Mouse (Mus musculus): Measurements from ENCODE around the gene Dok7. TPM values are rescaled to one million over a fixed set of nuclear protein-coding genes. Genes with fewer than 3 reads are reported as not detected.
A peak's percentile ranks its signal among the peaks of the same experiment; 100 is the strongest.

Dok7 gene
- total and polyA plus RNA-seq, 2 experiments from 2014 or later: 11.6 to 26.9 TPM

- DNase-seq (ENCODE audit: low spot score): no peak
- H3K4me3 ChIP-seq (ENCODE audit: low read length): no peak overlapping the region
- H3K36me3 ChIP-seq (ENCODE audit: insufficient read depth, low read length): no peaks in the 10 kb centered on the region
- H3K27me3 ChIP-seq (ENCODE audit: insufficient read depth, low read length): no peaks in the 10 kb centered on the region
- 76% methylated on average over 7 of the region's 7 CpGs for WGBS
- no peaks in the 10 kb centered on the region for H3K4me1 ChIP-seq (ENCODE audit: insufficient read depth, low read length)
- H3K9me3 ChIP-seq (ENCODE audit: low read length): no peaks in the 10 kb centered on the region
- peak; percentile 46; the same call in 1 of the 2 replicates for ATAC-seq
- peak overlapping the region; percentile 45; the same call in 1 of the 2 replicates for H3K27ac ChIP-seq
- H3K9ac ChIP-seq (replicated peaks; ENCODE audit: low read length): no peak overlapping the region
- no peak overlapping the region for H3K4me2 ChIP-seq (ENCODE audit: low read depth, low read length)
- TF ChIP-seq CTCF (IDR thresholded peaks at IDR 0.05; ENCODE audit: low read depth): no peak
These were observed 73.2 kb downstream of the Dok7 start for GRCm38 (mm10) chr5:35129767-35130191.

- Histone ChIP-seq H3K4me3 (ENCODE audit: low read length) (no peak overlapping the region), H3K4me1 (ENCODE audit: insufficient read depth, low read length) (no peaks in the 10 kb centered on the region), H3K27ac (no peak overlapping the region; the same call in 1 of the 2 replicates), H3K9me3 (ENCODE audit: low read length) (no peaks in the 10 kb centered on the region), H3K36me3 (ENCODE audit: insufficient read depth, low read length) (no peaks in the 10 kb centered on the region), H3K27me3 (ENCODE audit: insufficient read depth, low read length) (no peaks in the 10 kb centered on the region), H3K4me2 (ENCODE audit: low read depth, low read length) (no peak overlapping the region), H3K9ac (replicated peaks; ENCODE audit: low read length) (no peak overlapping the region)
- 19% methylated on average over 1 of the region's 1 CpGs for WGBS
- peak; percentile 34; the same call in 1 of the 2 replicates for TF ChIP-seq CTCF (IDR thresholded peaks at IDR 0.05; ENCODE audit: low read depth)
- peak; percentile 7; the same call in 1 of the 2 replicates for ATAC-seq
- no peak for DNase-seq (ENCODE audit: low spot score)
These were observed 74.7 kb downstream of the Dok7 start for GRCm38 (mm10) chr5:35131237-35131636.

- Histone ChIP-seq H3K36me3 (ENCODE audit: insufficient read depth, low read length) (no peaks in the 10 kb centered on the region), H3K27ac (no peak overlapping the region; the same call in 1 of the 2 replicates), H3K27me3 (ENCODE audit: insufficient read depth, low read length) (no peaks in the 10 kb centered on the region), H3K4me1 (ENCODE audit: insufficient read depth, low read length) (no peaks in the 10 kb centered on the region), H3K9ac (replicated peaks; ENCODE audit: low read length) (no peak overlapping the region), H3K4me3 (ENCODE audit: low read length) (no peak overlapping the region), H3K4me2 (ENCODE audit: low read depth, low read length) (no peak overlapping the region), H3K9me3 (ENCODE audit: low read length) (no peaks in the 10 kb centered on the region)
- peak; percentile 93 for TF ChIP-seq CTCF (IDR thresholded peaks at IDR 0.05; ENCODE audit: low read depth)
- DNase-seq (ENCODE audit: low spot score): peak; percentile 93
- WGBS: 6% methylated on average over 7 of the region's 7 CpGs
- peak; percentile 84 for ATAC-seq
These were observed 75.2 kb downstream of the Dok7 start for GRCm38 (mm10) chr5:35131773-35132172.

- Histone ChIP-seq H3K4me3 (ENCODE audit: low read length) (no peak overlapping the region), H3K27ac (no peak overlapping the region), H3K4me2 (ENCODE audit: low read depth, low read length) (no peak overlapping the region), H3K36me3 (ENCODE audit: insufficient read depth, low read length) (no peaks in the 10 kb centered on the region), H3K4me1 (ENCODE audit: insufficient read depth, low read length) (no peaks in the 10 kb centered on the region), H3K27me3 (ENCODE audit: insufficient read depth, low read length) (no peaks in the 10 kb centered on the region), H3K9ac (replicated peaks; ENCODE audit: low read length) (no peak overlapping the region), H3K9me3 (ENCODE audit: low read length) (no peaks in the 10 kb centered on the region)
- WGBS: 92% methylated on average over 9 of the region's 9 CpGs
- DNase-seq (ENCODE audit: low spot score): no peak
- no peak for TF ChIP-seq CTCF (IDR thresholded peaks at IDR 0.05; ENCODE audit: low read depth)
- no peak for ATAC-seq
These were observed 75.9 kb downstream of the Dok7 start for GRCm38 (mm10) chr5:35132278-35132980.

GRCm38 (mm10) chr5:35133468-35133867 is 76.9 kb downstream of the Dok7 start:
- Histone ChIP-seq H3K4me3 (ENCODE audit: low read length) (no peak overlapping the region), H3K9ac (replicated peaks; ENCODE audit: low read length) (no peak overlapping the region), H3K4me1 (ENCODE audit: insufficient read depth, low read length) (peaks cover 6% of the 10 kb centered on the region), H3K4me2 (ENCODE audit: low read depth, low read length) (no peak overlapping the region), H3K27me3 (ENCODE audit: insufficient read depth, low read length) (no peaks in the 10 kb centered on the region), H3K36me3 (ENCODE audit: insufficient read depth, low read length) (no peaks in the 10 kb centered on the region), H3K9me3 (ENCODE audit: low read length) (no peaks in the 10 kb centered on the region), H3K27ac (no peak overlapping the region)
- no peak for TF ChIP-seq CTCF (IDR thresholded peaks at IDR 0.05; ENCODE audit: low read depth)
- WGBS: 78% methylated on average over 4 of the region's 4 CpGs
- DNase-seq (ENCODE audit: low spot score): no peak
- no peak for ATAC-seq

GRCm38 (mm10) chr5:35134286-35134685 is 77.7 kb downstream of the Dok7 start:
- no peak overlapping the region for H3K27ac ChIP-seq
- WGBS: 60% methylated on average over 3 of the region's 3 CpGs
- ATAC-seq: no peak

GRCm38 (mm10) chr5:35135903-35136302 is 79.3 kb downstream of the Dok7 start:
- H3K4me3 ChIP-seq (ENCODE audit: low read length): no peak overlapping the region
- TF ChIP-seq CTCF (IDR thresholded peaks at IDR 0.05; ENCODE audit: low read depth): no peak
- 78% methylated on average over 5 of the region's 5 CpGs for WGBS
- no peak for DNase-seq (ENCODE audit: low spot score)
- H3K27ac ChIP-seq: no peak overlapping the region
- no peak for ATAC-seq
- no peak overlapping the region for H3K9ac ChIP-seq (replicated peaks; ENCODE audit: low read length)
- H3K4me1 ChIP-seq (ENCODE audit: insufficient read depth, low read length): peaks cover 8% of the 10 kb centered on the region
- no peak overlapping the region for H3K4me2 ChIP-seq (ENCODE audit: low read depth, low read length)
- H3K9me3 ChIP-seq (ENCODE audit: low read length): no peaks in the 10 kb centered on the region
- H3K36me3 ChIP-seq (ENCODE audit: insufficient read depth, low read length): no peaks in the 10 kb centered on the region
- no peaks in the 10 kb centered on the region for H3K27me3 ChIP-seq (ENCODE audit: insufficient read depth, low read length)

More at GRCm38 (mm10) chr5:35134286-35134685, 77.7 kb downstream of the Dok7 start:
- no peak overlapping the region for H3K4me2 ChIP-seq (ENCODE audit: low read depth, low read length)
- no peak for DNase-seq (ENCODE audit: low spot score)
- no peak overlapping the region for H3K4me3 ChIP-seq (ENCODE audit: low read length)
- no peaks in the 10 kb centered on the region for H3K36me3 ChIP-seq (ENCODE audit: insufficient read depth, low read length)
- H3K9ac ChIP-seq (replicated peaks; ENCODE audit: low read length): no peak overlapping the region
- peaks cover 6% of the 10 kb centered on the region for H3K4me1 ChIP-seq (ENCODE audit: insufficient read depth, low read length)
- no peaks in the 10 kb centered on the region for H3K9me3 ChIP-seq (ENCODE audit: low read length)
- TF ChIP-seq CTCF (IDR thresholded peaks at IDR 0.05; ENCODE audit: low read depth): no peak
- no peaks in the 10 kb centered on the region for H3K27me3 ChIP-seq (ENCODE audit: insufficient read depth, low read length)

Small RNA genes within 50 kb of the gene (microRNA-seq; reads per million reads assigned to microRNA genes)
- 5.0 to 6.9 reads per million in 2 experiments for gene Mir3097

Other genes with a start within 250 kb of the Dok7 start
- gene Msantd1, start 148.8 kb upstream of the Dok7 start, total RNA-seq (2014; rRNA removed): 8.8 and 10.0 TPM in 2 replicates
- gene Msantd1, start 148.8 kb upstream of the Dok7 start, polyA plus RNA-seq (2015; fragmentation: Nextera tagmentation; extraction: Ambion mirVana): 5.9 and 7.8 TPM in 2 replicates
- 57.9 and 62.5 TPM in 2 replicates for gene Rgs12, start 107.3 kb upstream of the Dok7 start, total RNA-seq (2014; rRNA removed)
- 32.3 and 35.1 TPM in 2 replicates for gene Rgs12, start 107.3 kb upstream of the Dok7 start, polyA plus RNA-seq (2015; fragmentation: Nextera tagmentation; extraction: Ambion mirVana)
- gene Hgfac, start 15.3 kb upstream of the Dok7 start, total RNA-seq (2014; rRNA removed): 0.78 and 1.4 TPM in 2 replicates
- not detected in 2 replicates for gene Hgfac, start 15.3 kb upstream of the Dok7 start, polyA plus RNA-seq (2015; fragmentation: Nextera tagmentation; extraction: Ambion mirVana)
- gene Lrpap1, start 49.0 kb downstream of the Dok7 start, total RNA-seq (2014; rRNA removed): 97.2 and 99.5 TPM in 2 replicates
- 200 and 205 TPM in 2 replicates for gene Lrpap1, start 49.0 kb downstream of the Dok7 start, polyA plus RNA-seq (2015; fragmentation: Nextera tagmentation; extraction: Ambion mirVana)
- gene Adra2c, start 221.6 kb downstream of the Dok7 start, total RNA-seq (2014; rRNA removed): 33.1 and 33.6 TPM in 2 replicates
- gene Adra2c, start 221.6 kb downstream of the Dok7 start, polyA plus RNA-seq (2015; fragmentation: Nextera tagmentation; extraction: Ambion mirVana): 1.8 and 2.3 TPM in 2 replicates

All from hindbrain, postnatal 0 days (tissue).